Mouse (Mus musculus): ENCODE data around the gene Tnp2. TPM values are rescaled to one million over a fixed set of nuclear protein-coding genes. Genes with fewer than 3 reads are reported as not detected.
A peak's percentile ranks its signal among the peaks of the same experiment; 100 is the strongest.

Tnp2 gene
- polyA plus RNA-seq, 1 experiment, result not detected

- TF ChIP-seq POLR2A (IDR thresholded peaks at IDR 0.05; ENCODE audit: low read depth, low read length) (no peak), CTCF (IDR thresholded peaks at IDR 0.05; ENCODE audit: borderline replicate concordance, insufficient read depth, low read length) (no peak)
- Histone ChIP-seq H3K27ac (ENCODE audit: insufficient read depth, low read length) (no peak overlapping the region), H3K4me3 (ENCODE audit: insufficient read depth, low read length) (no peak overlapping the region), H3K4me1 (ENCODE audit: control insufficient read depth, insufficient read depth, low read length) (peaks cover 6% of the 10 kb centered on the region; the same call in 1 of the 2 replicates)
Observed at GRCm38 (mm10) chr16:10773543-10773942, 14.9 kb downstream of the Tnp2 start.

GRCm38 (mm10) chr16:10771769-10772510 is 16.5 kb downstream of the Tnp2 start:
- Histone ChIP-seq H3K4me1 (ENCODE audit: control insufficient read depth, insufficient read depth, low read length) (peaks cover 6% of the 10 kb centered on the region; the same call in 1 of the 2 replicates), H3K4me3 (ENCODE audit: insufficient read depth, low read length) (no peak overlapping the region), H3K27ac (ENCODE audit: insufficient read depth, low read length) (no peak overlapping the region)
- no peak for TF ChIP-seq POLR2A (IDR thresholded peaks at IDR 0.05; ENCODE audit: low read depth, low read length)
- no peak for TF ChIP-seq CTCF (IDR thresholded peaks at IDR 0.05; ENCODE audit: borderline replicate concordance, insufficient read depth, low read length)

- Histone ChIP-seq H3K4me1 (ENCODE audit: control insufficient read depth, insufficient read depth, low read length) (no peaks in the 10 kb centered on the region), H3K27ac (ENCODE audit: insufficient read depth, low read length) (no peak overlapping the region), H3K4me3 (ENCODE audit: insufficient read depth, low read length) (no peak overlapping the region)
- TF ChIP-seq CTCF (IDR thresholded peaks at IDR 0.05; ENCODE audit: borderline replicate concordance, insufficient read depth, low read length), result no peak
- TF ChIP-seq POLR2A (IDR thresholded peaks at IDR 0.05; ENCODE audit: low read depth, low read length), result no peak
Observed at GRCm38 (mm10) chr16:10770531-10771325, 17.7 kb downstream of the Tnp2 start.

GRCm38 (mm10) chr16:10769661-10770060 is 18.8 kb downstream of the Tnp2 start:
- no peak for TF ChIP-seq POLR2A (IDR thresholded peaks at IDR 0.05; ENCODE audit: low read depth, low read length)
- no peak for TF ChIP-seq CTCF (IDR thresholded peaks at IDR 0.05; ENCODE audit: borderline replicate concordance, insufficient read depth, low read length)
- H3K4me1 ChIP-seq (ENCODE audit: control insufficient read depth, insufficient read depth, low read length), result no peaks in the 10 kb centered on the region
- no peak overlapping the region for H3K27ac ChIP-seq (ENCODE audit: insufficient read depth, low read length)
- H3K4me3 ChIP-seq (ENCODE audit: insufficient read depth, low read length), result no peak overlapping the region

GRCm38 (mm10) chr16:10768821-10769220 is 19.6 kb downstream of the Tnp2 start:
- H3K4me1 ChIP-seq (ENCODE audit: control insufficient read depth, insufficient read depth, low read length), result no peaks in the 10 kb centered on the region
- TF ChIP-seq CTCF (IDR thresholded peaks at IDR 0.05; ENCODE audit: borderline replicate concordance, insufficient read depth, low read length), result no peak
- TF ChIP-seq POLR2A (IDR thresholded peaks at IDR 0.05; ENCODE audit: low read depth, low read length), result no peak
- H3K4me3 ChIP-seq (ENCODE audit: insufficient read depth, low read length), result no peak overlapping the region
- no peak overlapping the region for H3K27ac ChIP-seq (ENCODE audit: insufficient read depth, low read length)

GRCm38 (mm10) chr16:10767158-10767557 is 21.3 kb downstream of the Tnp2 start:
- Histone ChIP-seq H3K4me1 (ENCODE audit: control insufficient read depth, insufficient read depth, low read length) (no peaks in the 10 kb centered on the region), H3K27ac (ENCODE audit: insufficient read depth, low read length) (no peak overlapping the region), H3K4me3 (ENCODE audit: insufficient read depth, low read length) (no peak overlapping the region)
- no peak for TF ChIP-seq POLR2A (IDR thresholded peaks at IDR 0.05; ENCODE audit: low read depth, low read length)
- TF ChIP-seq CTCF (IDR thresholded peaks at IDR 0.05; ENCODE audit: borderline replicate concordance, insufficient read depth, low read length), result 0 out of 2 replicates have a peak, but pooled peaks have one; percentile 17

- TF ChIP-seq POLR2A (IDR thresholded peaks at IDR 0.05; ENCODE audit: low read depth, low read length) (no peak), CTCF (IDR thresholded peaks at IDR 0.05; ENCODE audit: borderline replicate concordance, insufficient read depth, low read length) (no peak)
- H3K4me3 ChIP-seq (ENCODE audit: insufficient read depth, low read length), result no peak overlapping the region
Observed at GRCm38 (mm10) chr16:10764323-10764722, 24.1 kb downstream of the Tnp2 start.

GRCm38 (mm10) chr16:10763540-10764264 is 24.8 kb downstream of the Tnp2 start:
- Histone ChIP-seq H3K4me1 (ENCODE audit: control insufficient read depth, insufficient read depth, low read length) (no peaks in the 10 kb centered on the region), H3K4me3 (ENCODE audit: insufficient read depth, low read length) (no peak overlapping the region), H3K27ac (ENCODE audit: insufficient read depth, low read length) (no peak overlapping the region)
- TF ChIP-seq POLR2A (IDR thresholded peaks at IDR 0.05; ENCODE audit: low read depth, low read length), result no peak
- TF ChIP-seq CTCF (IDR thresholded peaks at IDR 0.05; ENCODE audit: borderline replicate concordance, insufficient read depth, low read length), result no peak

More at GRCm38 (mm10) chr16:10764323-10764722, 24.1 kb downstream of the Tnp2 start:
- no peak overlapping the region for H3K27ac ChIP-seq (ENCODE audit: insufficient read depth, low read length)
- H3K4me1 ChIP-seq (ENCODE audit: control insufficient read depth, insufficient read depth, low read length), result no peaks in the 10 kb centered on the region

GRCm38 (mm10) chr16:10762569-10763180 is 25.8 kb downstream of the Tnp2 start:
- H3K4me1 ChIP-seq (ENCODE audit: control insufficient read depth, insufficient read depth, low read length), result no peaks in the 10 kb centered on the region
- H3K4me3 ChIP-seq (ENCODE audit: insufficient read depth, low read length), result no peak overlapping the region
- TF ChIP-seq POLR2A (IDR thresholded peaks at IDR 0.05; ENCODE audit: low read depth, low read length) (no peak), CTCF (IDR thresholded peaks at IDR 0.05; ENCODE audit: borderline replicate concordance, insufficient read depth, low read length) (no peak)
- H3K27ac ChIP-seq (ENCODE audit: insufficient read depth, low read length), result no peak overlapping the region
